ENCODE assay signal across 9 mouse cellular contexts in the genomic region with DNA sequence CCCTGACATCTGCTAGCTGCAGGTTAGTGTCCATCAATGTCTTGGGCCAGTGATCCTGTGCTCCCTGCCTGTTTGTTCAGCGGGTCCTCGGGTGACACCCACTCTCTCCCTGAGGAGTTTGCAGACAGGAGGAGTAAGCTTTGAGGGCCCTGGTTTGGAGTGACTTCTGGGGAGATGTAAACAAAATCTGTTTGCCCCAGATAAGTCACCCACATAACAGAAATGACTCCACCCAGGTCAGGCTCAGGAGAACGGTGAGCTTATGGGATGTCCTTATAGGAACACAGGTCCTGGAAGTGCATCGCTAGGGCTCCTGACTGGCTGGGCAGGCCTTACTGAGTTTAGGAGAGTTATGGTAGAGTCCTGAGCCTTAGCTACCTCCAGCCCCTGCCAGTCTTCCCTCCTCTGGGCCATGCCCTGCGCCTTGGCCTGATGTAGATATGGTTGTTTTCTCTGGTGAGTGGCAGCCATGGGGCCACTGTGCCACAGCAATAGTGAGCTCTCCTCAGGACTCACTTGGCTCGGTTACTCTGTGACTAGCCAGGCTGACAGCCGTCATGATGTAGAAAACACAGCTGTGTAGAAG. TPM values are rescaled to one million over a fixed set of nuclear protein-coding genes. Genes with fewer than 3 reads are reported as not detected.
A peak's percentile ranks its signal among the peaks of the same experiment; 100 is the strongest.
DNase-seq lines count a peak whose midpoint lies in the region; ATAC-seq lines count a peak whose summit lies in the region.
"Had no signal": no experiment of that assay in that cellular context is flagged by ENCODE, and none has a peak within 500 bp of the region (broad histone marks: within the 10 kb centered on the region; RNA-seq: fewer than 3 reads in every experiment).

No protein-coding gene starts in this region.

- peak overlapping the region; percentile 44; the same call in 1 of the 2 replicates for H3K9ac ChIP-seq in embryonic facial prominence, embryonic 12.5 days
- no peak overlapping the region for H3K9ac ChIP-seq in lung, embryonic 16.5 days (ENCODE audit: low read length)
- H3K9ac ChIP-seq in kidney, embryonic 16.5 days (replicated peaks; ENCODE audit: low read length): no peak overlapping the region

- H3K27me3 ChIP-seq in embryonic facial prominence, embryonic 12.5 days: no peaks in the 10 kb centered on the region
- H3K27me3 ChIP-seq in embryonic facial prominence, embryonic 10.5 days (replicated peaks; ENCODE audit: low read depth, poor library complexity, severe bottlenecking): no peaks in the 10 kb centered on the region
- no peaks in the 10 kb centered on the region for H3K27me3 ChIP-seq in lung, embryonic 16.5 days (ENCODE audit: control insufficient read depth, insufficient read depth, low read depth, low read length)
- no peaks in the 10 kb centered on the region for H3K27me3 ChIP-seq in kidney, embryonic 16.5 days (ENCODE audit: insufficient read depth, low read length)

- H3K4me3 ChIP-seq in embryonic facial prominence, embryonic 12.5 days: no peak overlapping the region
- no peak overlapping the region for H3K4me3 ChIP-seq in embryonic facial prominence, embryonic 10.5 days
- no peak overlapping the region for H3K4me3 ChIP-seq in lung, embryonic 16.5 days (ENCODE audit: low read length)
- no peak overlapping the region for H3K4me3 ChIP-seq in kidney, embryonic 16.5 days (ENCODE audit: low read length)

- no peak for DNase-seq in embryonic facial prominence, embryonic 10.5 days (ENCODE audit: low spot score)
- DNase-seq in lung, postnatal 25 days (ENCODE audit: low spot score): no peak
- peak; percentile 87 for DNase-seq in liver
- DNase-seq in spleen, postnatal 4 days (ENCODE audit: low spot score in 2 of 2): peak; percentile 77 to 86
- DNase-seq in adrenal gland, postnatal 36 days: no peak

- 0 out of 2 replicates have a peak overlapping the region, but pooled peaks have one; percentile 60 for H3K27ac ChIP-seq in embryonic facial prominence, embryonic 12.5 days
- H3K27ac ChIP-seq in embryonic facial prominence, embryonic 10.5 days (replicated peaks): no peak overlapping the region
- 0 out of 2 replicates have a peak overlapping the region, but pooled peaks have one; percentile 25 for H3K27ac ChIP-seq in lung, embryonic 16.5 days (ENCODE audit: low read length)
- no peak overlapping the region for H3K27ac ChIP-seq in kidney, embryonic 16.5 days (ENCODE audit: low read length)

- peaks cover 33% of the 10 kb centered on the region for H3K4me1 ChIP-seq in embryonic facial prominence, embryonic 12.5 days
- peaks cover 52% of the 10 kb centered on the region for H3K4me1 ChIP-seq in embryonic facial prominence, embryonic 10.5 days
- peaks cover 27% of the 10 kb centered on the region for H3K4me1 ChIP-seq in lung, embryonic 16.5 days (replicated peaks; ENCODE audit: control insufficient read depth, insufficient read depth, low read length)
- H3K4me1 ChIP-seq in kidney, embryonic 16.5 days (ENCODE audit: insufficient read depth, low read length): peaks cover 22% of the 10 kb centered on the region

- no peaks in the 10 kb centered on the region for H3K9me3 ChIP-seq in embryonic facial prominence, embryonic 12.5 days
- no peaks in the 10 kb centered on the region for H3K9me3 ChIP-seq in embryonic facial prominence, embryonic 10.5 days
- no peaks in the 10 kb centered on the region for H3K9me3 ChIP-seq in lung, embryonic 16.5 days (ENCODE audit: control insufficient read depth, low read length)
- no peaks in the 10 kb centered on the region for H3K9me3 ChIP-seq in kidney, embryonic 16.5 days (ENCODE audit: low read length)

- no peak overlapping the region for H3K4me2 ChIP-seq in embryonic facial prominence, embryonic 12.5 days (replicated peaks)
- no peak overlapping the region for H3K4me2 ChIP-seq in lung, embryonic 16.5 days (ENCODE audit: low read depth, low read length)
- H3K4me2 ChIP-seq in kidney, embryonic 16.5 days (replicated peaks; ENCODE audit: low read depth, low read length): no peak overlapping the region

- WGBS in embryonic facial prominence, embryonic 12.5 days: 82% methylated on average over 7 of the region's 7 CpGs
- WGBS in embryonic facial prominence, embryonic 10.5 days: 82% methylated on average over 7 of the region's 7 CpGs
- WGBS in lung, embryonic 16.5 days: 52% methylated on average over 7 of the region's 7 CpGs
- WGBS in kidney, embryonic 16.5 days: 71% methylated on average over 7 of the region's 7 CpGs

- no peak for ATAC-seq in embryonic facial prominence, embryonic 12.5 days (ENCODE audit: insufficient number of reproducible peaks, insufficient read depth, low FRiP score, low TSS enrichment)
- ATAC-seq in lung, embryonic 16.5 days (ENCODE audit: low read depth): no peak
- no peak for ATAC-seq in kidney, embryonic 16.5 days (ENCODE audit: low FRiP score, low TSS enrichment)

- peaks cover 22% of the 10 kb centered on the region for H3K36me3 ChIP-seq in embryonic facial prominence, embryonic 12.5 days
- H3K36me3 ChIP-seq in embryonic facial prominence, embryonic 10.5 days (replicated peaks): peaks cover 27% of the 10 kb centered on the region
- peaks cover 8% of the 10 kb centered on the region; the same call in 1 of the 2 replicates for H3K36me3 ChIP-seq in lung, embryonic 16.5 days (ENCODE audit: control insufficient read depth, insufficient read depth, low read length)
- peaks cover 10% of the 10 kb centered on the region; the same call in 1 of the 2 replicates for H3K36me3 ChIP-seq in kidney, embryonic 16.5 days (ENCODE audit: insufficient read depth, low read length)

RNA-seq across cellular contexts. Expression of a gene that starts 3.4 kb away (rescaled TPM):
- 52.0 and 53.0 TPM in 2 replicates for polyA plus RNA-seq in embryonic facial prominence, embryonic 12.5 days (2016; fragmentation: Nextera tagmentation; extraction: Ambion mirVana)
- 45.2 and 45.3 TPM in 2 replicates for polyA plus RNA-seq in embryonic facial prominence, embryonic 10.5 days (2016; fragmentation: Nextera tagmentation; extraction: Ambion mirVana)
- 43.0 and 43.2 TPM in 2 replicates for polyA plus RNA-seq in lung, embryonic 16.5 days (2015; fragmentation: Nextera tagmentation; extraction: Ambion mirVana)
- total RNA-seq in adrenal gland, postnatal 36 days (2021): 10 to 100 TPM; 28.1 to 30.3 TPM
- 52.6 and 54.0 TPM in 2 replicates for polyA plus RNA-seq in kidney, embryonic 16.5 days (2015; fragmentation: Nextera tagmentation; extraction: Ambion mirVana)

RNA-seq across cellular contexts. Expression of a gene that starts 3.4 kb away (rescaled TPM):
- polyA plus RNA-seq in embryonic facial prominence, embryonic 12.5 days (2016; fragmentation: Nextera tagmentation; extraction: Ambion mirVana): 314 and 329 TPM in 2 replicates
- polyA plus RNA-seq in embryonic facial prominence, embryonic 10.5 days (2016; fragmentation: Nextera tagmentation; extraction: Ambion mirVana): 364 TPM in 2 replicates
- polyA plus RNA-seq in lung, embryonic 16.5 days (2015; fragmentation: Nextera tagmentation; extraction: Ambion mirVana): 193 and 234 TPM in 2 replicates
- total RNA-seq in adrenal gland, postnatal 36 days (2021): 10 to 100 TPM; 26.6 to 36.8 TPM
- 248 and 262 TPM in 2 replicates for polyA plus RNA-seq in kidney, embryonic 16.5 days (2015; fragmentation: Nextera tagmentation; extraction: Ambion mirVana)

RNA-seq across cellular contexts. Expression of a gene that starts 13.2 kb away (rescaled TPM):
- 0.09 and 0.10 TPM in 2 replicates for polyA plus RNA-seq in embryonic facial prominence, embryonic 12.5 days (2016; fragmentation: Nextera tagmentation; extraction: Ambion mirVana)
- 0.06 and 0.10 TPM in 2 replicates for polyA plus RNA-seq in embryonic facial prominence, embryonic 10.5 days (2016; fragmentation: Nextera tagmentation; extraction: Ambion mirVana)
- polyA plus RNA-seq in lung, embryonic 16.5 days (2015; fragmentation: Nextera tagmentation; extraction: Ambion mirVana): 0.08 TPM in 1 of 2 replicates, not detected in the other
- not detected for total RNA-seq in adrenal gland, postnatal 36 days (2021)
- polyA plus RNA-seq in kidney, embryonic 16.5 days (2015; fragmentation: Nextera tagmentation; extraction: Ambion mirVana): 0.08 TPM in 1 of 2 replicates, not detected in the other
- polyA plus RNA-seq: heart, embryonic 16.5 days had no signal

RNA-seq across cellular contexts. Expression of a gene that starts 14.6 kb away (rescaled TPM):
- 1.7 and 2.1 TPM in 2 replicates for polyA plus RNA-seq in embryonic facial prominence, embryonic 12.5 days (2016; fragmentation: Nextera tagmentation; extraction: Ambion mirVana)
- polyA plus RNA-seq in embryonic facial prominence, embryonic 10.5 days (2016; fragmentation: Nextera tagmentation; extraction: Ambion mirVana): 1.3 and 1.6 TPM in 2 replicates
- polyA plus RNA-seq in lung, embryonic 16.5 days (2015; fragmentation: Nextera tagmentation; extraction: Ambion mirVana): 0.15 and 0.44 TPM in 2 replicates
- 1 to 10 TPM; 5.8 TPM for total RNA-seq in adrenal gland, postnatal 36 days (2021)
- 0.66 and 0.71 TPM in 2 replicates for polyA plus RNA-seq in kidney, embryonic 16.5 days (2015; fragmentation: Nextera tagmentation; extraction: Ambion mirVana)

RNA-seq across cellular contexts. Expression of a gene that starts 32.0 kb away (rescaled TPM):
- 1,786 and 1,871 TPM in 2 replicates for polyA plus RNA-seq in embryonic facial prominence, embryonic 12.5 days (2016; fragmentation: Nextera tagmentation; extraction: Ambion mirVana)
- polyA plus RNA-seq in embryonic facial prominence, embryonic 10.5 days (2016; fragmentation: Nextera tagmentation; extraction: Ambion mirVana): 2,205 and 2,316 TPM in 2 replicates
- 1,799 and 1,972 TPM in 2 replicates for polyA plus RNA-seq in lung, embryonic 16.5 days (2015; fragmentation: Nextera tagmentation; extraction: Ambion mirVana)
- total RNA-seq in adrenal gland, postnatal 36 days (2021): 1,000 to 10,000 TPM in 1 of 2 experiments, 100 to 1,000 TPM in 1; 923 to 1,039 TPM
- polyA plus RNA-seq in kidney, embryonic 16.5 days (2015; fragmentation: Nextera tagmentation; extraction: Ambion mirVana): 1,744 and 2,086 TPM in 2 replicates

Comparison
In these comparisons a context has a peak if more than half of its experiments do, and no peak if none do; other contexts are left out.
1. H3K27ac ChIP-seq: peak in embryonic facial prominence, embryonic 12.5 days (single experiment) and lung, embryonic 16.5 days (single experiment); none in embryonic facial prominence, embryonic 10.5 days (single experiment) and kidney, embryonic 16.5 days (single experiment).
2. DNase-seq: peak in liver (single experiment) and spleen, postnatal 4 days (2 of 2); none in embryonic facial prominence, embryonic 10.5 days (single experiment), lung, postnatal 25 days (single experiment) and adrenal gland, postnatal 36 days (0 of 2).